Mouse (Mus musculus): Measurements from ENCODE around the gene Ahcyl1. TPM values are rescaled to one million over a fixed set of nuclear protein-coding genes. Genes with fewer than 3 reads are reported as not detected.

Ahcyl1 gene
- total and polyA plus RNA-seq, 3 experiments = 21.4 to 146 (median 54.9) TPM

GRCm38 (mm10) chr3:107733329-107733728 lies 37.0 kb upstream of the Ahcyl1 start:
- Histone ChIP-seq H3K36me3 (replicated peaks) (no peaks in the 10 kb centered on the region), H3K4me3 (ENCODE audit: low read depth, low read length) (no peak overlapping the region), H3K4me1 (ENCODE audit: insufficient read depth, low read depth, low read length) (no peaks in the 10 kb centered on the region), H3K9me3 (replicated peaks) (no peaks in the 10 kb centered on the region), H3K27me3 (ENCODE audit: insufficient read depth, low read length) (peaks cover 18% of the 10 kb centered on the region)
- DNase-seq (ENCODE audit: low spot score) = no peak
- no peak for ATAC-seq (ENCODE audit: extremely low read depth, insufficient number of reproducible peaks, low FRiP score, poor library complexity, severe bottlenecking)
- TF ChIP-seq TAL1 (conservative IDR thresholded peaks at IDR 0.05; ENCODE audit: low read depth, low read length) (no peak), POLR2AphosphoS5 (IDR thresholded peaks at IDR 0.05; ENCODE audit: insufficient replicate concordance, low read depth, low read length) (no peak), CTCF (IDR thresholded peaks at IDR 0.05; ENCODE audit: low read depth, low read length) (no peak), GATA2 (IDR thresholded peaks at IDR 0.05; ENCODE audit: borderline replicate concordance, low read depth, low read length) (no peak), GATA1 (IDR thresholded peaks at IDR 0.05; ENCODE audit: borderline replicate concordance, low read length) (no peak)

- Histone ChIP-seq H3K4me3 (ENCODE audit: low read depth, low read length) (no peak overlapping the region), H3K27me3 (ENCODE audit: insufficient read depth, low read length) (peaks cover 6% of the 10 kb centered on the region; the same call in 1 of the 2 replicates), H3K9me3 (replicated peaks) (no peaks in the 10 kb centered on the region), H3K36me3 (replicated peaks) (no peaks in the 10 kb centered on the region), H3K4me1 (ENCODE audit: insufficient read depth, low read depth, low read length) (no peaks in the 10 kb centered on the region)
- DNase-seq (ENCODE audit: low spot score) (no peak), ATAC-seq (ENCODE audit: extremely low read depth, insufficient number of reproducible peaks, low FRiP score, poor library complexity, severe bottlenecking) (no peak)
- TF ChIP-seq POLR2AphosphoS5 (IDR thresholded peaks at IDR 0.05; ENCODE audit: insufficient replicate concordance, low read depth, low read length) = no peak
These were observed 33.9 kb upstream of the Ahcyl1 start for GRCm38 (mm10) chr3:107730236-107730635.

- no peak for DNase-seq (ENCODE audit: low spot score)
- H3K9me3 ChIP-seq (replicated peaks) = no peaks in the 10 kb centered on the region
- H3K36me3 ChIP-seq (replicated peaks) = no peaks in the 10 kb centered on the region
- peaks cover 18% of the 10 kb centered on the region for H3K27me3 ChIP-seq (ENCODE audit: insufficient read depth, low read length)
- no peak for TF ChIP-seq GATA1 (IDR thresholded peaks at IDR 0.05; ENCODE audit: borderline replicate concordance, low read length)
- no peak for TF ChIP-seq POLR2AphosphoS5 (IDR thresholded peaks at IDR 0.05; ENCODE audit: insufficient replicate concordance, low read depth, low read length)
- no peak for TF ChIP-seq GATA2 (IDR thresholded peaks at IDR 0.05; ENCODE audit: borderline replicate concordance, low read depth, low read length)
- TF ChIP-seq TAL1 (conservative IDR thresholded peaks at IDR 0.05; ENCODE audit: low read depth, low read length) = no peak
- no peak for TF ChIP-seq CTCF (IDR thresholded peaks at IDR 0.05; ENCODE audit: low read depth, low read length)
- ATAC-seq (ENCODE audit: extremely low read depth, insufficient number of reproducible peaks, low FRiP score, poor library complexity, severe bottlenecking) = no peak
- H3K4me3 ChIP-seq (ENCODE audit: low read depth, low read length) = no peak overlapping the region
- H3K4me1 ChIP-seq (ENCODE audit: insufficient read depth, low read depth, low read length) = no peaks in the 10 kb centered on the region
These were observed 32.1 kb upstream of the Ahcyl1 start for GRCm38 (mm10) chr3:107728509-107728908.

- Histone ChIP-seq H3K9me3 (replicated peaks) (no peaks in the 10 kb centered on the region), H3K36me3 (replicated peaks) (no peaks in the 10 kb centered on the region), H3K4me3 (ENCODE audit: low read depth, low read length) (no peak overlapping the region), H3K27me3 (ENCODE audit: insufficient read depth, low read length) (peaks cover 32% of the 10 kb centered on the region), H3K4me1 (ENCODE audit: insufficient read depth, low read depth, low read length) (no peaks in the 10 kb centered on the region)
- DNase-seq (ENCODE audit: low spot score) = no peak
- ATAC-seq (ENCODE audit: extremely low read depth, insufficient number of reproducible peaks, low FRiP score, poor library complexity, severe bottlenecking) = no peak
- TF ChIP-seq POLR2AphosphoS5 (IDR thresholded peaks at IDR 0.05; ENCODE audit: insufficient replicate concordance, low read depth, low read length) (no peak), GATA2 (IDR thresholded peaks at IDR 0.05; ENCODE audit: borderline replicate concordance, low read depth, low read length) (no peak), GATA1 (IDR thresholded peaks at IDR 0.05; ENCODE audit: borderline replicate concordance, low read length) (no peak), TAL1 (conservative IDR thresholded peaks at IDR 0.05; ENCODE audit: low read depth, low read length) (no peak), CTCF (IDR thresholded peaks at IDR 0.05; ENCODE audit: low read depth, low read length) (no peak)
These were observed 19.6 kb upstream of the Ahcyl1 start for GRCm38 (mm10) chr3:107715971-107716370.

- H3K4me3 ChIP-seq (ENCODE audit: low read depth, low read length) = no peak overlapping the region
- no peaks in the 10 kb centered on the region for H3K4me1 ChIP-seq (ENCODE audit: insufficient read depth, low read depth, low read length)
- no peaks in the 10 kb centered on the region for H3K36me3 ChIP-seq (replicated peaks)
- peaks cover 26% of the 10 kb centered on the region for H3K27me3 ChIP-seq (ENCODE audit: insufficient read depth, low read length)
- DNase-seq (ENCODE audit: low spot score) (no peak), ATAC-seq (ENCODE audit: extremely low read depth, insufficient number of reproducible peaks, low FRiP score, poor library complexity, severe bottlenecking) (no peak)
- H3K9me3 ChIP-seq (replicated peaks) = no peaks in the 10 kb centered on the region
- TF ChIP-seq GATA2 (IDR thresholded peaks at IDR 0.05; ENCODE audit: borderline replicate concordance, low read depth, low read length) (no peak), GATA1 (IDR thresholded peaks at IDR 0.05; ENCODE audit: borderline replicate concordance, low read length) (no peak), CTCF (IDR thresholded peaks at IDR 0.05; ENCODE audit: low read depth, low read length) (no peak), POLR2AphosphoS5 (IDR thresholded peaks at IDR 0.05; ENCODE audit: insufficient replicate concordance, low read depth, low read length) (no peak), TAL1 (conservative IDR thresholded peaks at IDR 0.05; ENCODE audit: low read depth, low read length) (no peak)
These were observed 18.0 kb upstream of the Ahcyl1 start for GRCm38 (mm10) chr3:107714276-107714933.

GRCm38 (mm10) chr3:107712081-107712480 lies 15.7 kb upstream of the Ahcyl1 start:
- H3K4me3 ChIP-seq (ENCODE audit: low read depth, low read length) = no peak overlapping the region
- ATAC-seq (ENCODE audit: extremely low read depth, insufficient number of reproducible peaks, low FRiP score, poor library complexity, severe bottlenecking) = no peak
- TF ChIP-seq POLR2AphosphoS5 (IDR thresholded peaks at IDR 0.05; ENCODE audit: insufficient replicate concordance, low read depth, low read length) (no peak), TAL1 (conservative IDR thresholded peaks at IDR 0.05; ENCODE audit: low read depth, low read length) (no peak), CTCF (IDR thresholded peaks at IDR 0.05; ENCODE audit: low read depth, low read length) (no peak), GATA2 (IDR thresholded peaks at IDR 0.05; ENCODE audit: borderline replicate concordance, low read depth, low read length) (no peak), GATA1 (IDR thresholded peaks at IDR 0.05; ENCODE audit: borderline replicate concordance, low read length) (no peak)
- no peaks in the 10 kb centered on the region for H3K9me3 ChIP-seq (replicated peaks)
- H3K4me1 ChIP-seq (ENCODE audit: insufficient read depth, low read depth, low read length) = no peaks in the 10 kb centered on the region
- no peaks in the 10 kb centered on the region for H3K36me3 ChIP-seq (replicated peaks)
- no peak for DNase-seq (ENCODE audit: low spot score)
- peaks cover 24% of the 10 kb centered on the region for H3K27me3 ChIP-seq (ENCODE audit: insufficient read depth, low read length)

All from G1E (cell line).